Mouse (Mus musculus): ENCODE results near the gene Catsperd. TPM values are rescaled to one million over a fixed set of nuclear protein-coding genes. Genes with fewer than 3 reads are reported as not detected.
"Not testable (repeated sequence)": the region's sequence is repeated elsewhere in the genome, so short reads cannot be mapped to it uniquely, and the experiment has no call there.

The Catsperd gene
- polyA plus RNA-seq, 1 experiment: 0.33 TPM

DNA sequence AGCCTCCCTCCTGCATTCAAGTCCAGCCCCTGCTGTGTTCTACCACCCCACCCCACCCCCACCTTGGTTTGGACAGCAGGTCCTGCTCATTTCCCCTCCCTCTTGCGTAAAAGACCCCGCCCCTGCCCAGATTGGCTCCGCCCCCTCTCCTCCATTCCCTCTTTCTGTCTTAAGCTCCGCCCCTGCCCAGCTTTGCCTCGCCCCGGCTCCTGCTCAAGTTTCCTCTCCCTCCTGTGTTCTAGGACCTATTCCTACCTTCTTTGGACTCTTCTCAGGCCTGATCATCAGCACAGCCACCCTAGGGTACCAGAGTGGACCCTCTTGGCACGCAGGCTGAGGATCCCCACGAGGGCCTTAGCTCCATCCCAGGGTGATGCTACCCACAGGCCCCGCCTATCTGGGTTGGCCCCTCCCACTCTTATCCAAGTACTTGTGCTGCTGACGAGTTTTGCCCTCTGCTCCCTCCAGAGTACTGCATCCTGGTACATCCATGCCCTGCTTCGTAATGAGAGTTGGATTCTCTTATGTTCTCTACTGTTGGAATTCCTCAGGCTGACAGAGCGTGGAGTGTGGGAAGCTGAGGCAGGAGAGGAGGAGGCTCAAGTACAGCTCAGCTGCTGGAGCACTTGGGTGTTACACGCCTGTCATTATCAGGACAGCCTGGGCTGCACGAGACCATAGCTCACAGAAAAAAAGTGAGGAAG is 15.9 kb upstream of the Catsperd start:
- WGBS: 21% methylated on average over 14 of the region's 14 CpGs
- no peak for DNase-seq (ENCODE audit: low read depth, low spot score)

DNA sequence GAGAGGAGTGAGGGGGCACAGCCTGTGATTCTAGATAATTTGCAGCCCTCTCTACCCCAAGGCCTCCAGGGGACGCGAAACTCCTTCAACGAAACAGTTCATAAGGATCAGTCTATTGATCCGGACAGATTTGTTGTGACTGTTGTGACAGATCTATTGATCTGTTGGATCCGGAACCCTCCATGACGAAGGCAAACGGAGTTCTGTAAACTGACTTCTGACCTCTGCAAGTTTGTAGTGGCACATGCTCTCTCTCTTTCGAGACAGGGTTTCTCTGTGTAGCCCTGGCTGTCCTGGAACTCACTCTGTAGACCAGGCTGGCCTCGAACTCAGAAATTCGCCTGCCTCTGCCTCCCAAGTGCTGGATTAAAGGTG is 15.4 kb upstream of the Catsperd start:
- not testable (repeated sequence) for DNase-seq (ENCODE audit: low read depth, low spot score)
- 79% methylated on average over 10 of the region's 10 CpGs for WGBS

DNA sequence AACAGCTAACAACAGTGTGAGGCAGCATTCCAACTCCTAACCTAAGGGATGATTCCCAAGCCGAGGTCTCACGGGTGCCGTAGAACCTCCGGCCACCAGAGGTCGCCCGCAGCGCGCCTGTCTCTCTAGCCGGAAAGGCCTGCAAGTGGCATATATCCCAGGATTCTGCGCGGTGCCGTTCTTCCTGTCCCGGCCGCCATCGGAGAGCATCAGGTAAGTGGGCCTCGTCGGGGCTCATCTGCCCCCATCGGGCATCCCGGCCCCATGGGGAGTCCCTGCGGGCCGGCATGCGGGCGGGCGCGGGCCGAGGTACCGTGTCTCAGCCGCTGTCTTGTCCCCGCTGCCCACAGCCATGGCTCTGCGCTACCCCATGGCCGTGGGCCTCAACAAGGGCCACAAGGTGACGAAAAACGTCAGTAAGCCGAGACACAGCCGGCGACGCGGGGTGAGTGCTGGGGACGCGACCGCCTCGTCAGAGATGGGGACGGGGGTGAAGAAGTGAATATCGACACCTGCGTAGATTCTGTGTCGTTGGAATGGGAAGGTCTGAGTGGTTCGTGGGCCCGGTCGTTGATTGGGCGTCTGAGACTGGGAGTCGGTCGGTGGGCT is 14.6 kb upstream of the Catsperd start, which contains the start of gene Rpl36:
Gene Rpl36 (plus strand): TSS at position 181 of the 609 bp plus-strand sequence.
- DNase-seq (ENCODE audit: low read depth, low spot score): peak; percentile 51
- under 1% methylated on average over 52 of the region's 52 CpGs for WGBS

DNA sequence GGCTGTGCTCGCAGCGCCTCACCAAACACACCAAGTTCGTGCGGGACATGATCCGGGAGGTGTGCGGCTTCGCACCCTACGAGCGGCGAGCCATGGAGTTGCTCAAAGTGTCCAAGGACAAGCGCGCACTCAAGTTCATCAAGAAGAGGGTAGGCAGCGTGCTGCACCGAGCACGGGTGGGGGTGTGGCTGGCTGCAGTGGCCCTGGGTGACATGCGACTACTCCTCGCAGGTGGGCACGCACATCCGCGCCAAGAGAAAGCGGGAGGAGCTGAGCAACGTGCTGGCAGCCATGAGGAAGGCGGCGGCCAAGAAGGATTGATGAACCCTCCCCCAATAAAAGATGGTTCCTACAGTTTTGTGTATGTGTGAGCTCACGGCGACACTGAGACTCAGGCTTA is 14.1 kb upstream of the Catsperd start:
- under 1% methylated on average over 26 of the region's 26 CpGs for WGBS
- DNase-seq (ENCODE audit: low read depth, low spot score): not testable (repeated sequence)

DNA sequence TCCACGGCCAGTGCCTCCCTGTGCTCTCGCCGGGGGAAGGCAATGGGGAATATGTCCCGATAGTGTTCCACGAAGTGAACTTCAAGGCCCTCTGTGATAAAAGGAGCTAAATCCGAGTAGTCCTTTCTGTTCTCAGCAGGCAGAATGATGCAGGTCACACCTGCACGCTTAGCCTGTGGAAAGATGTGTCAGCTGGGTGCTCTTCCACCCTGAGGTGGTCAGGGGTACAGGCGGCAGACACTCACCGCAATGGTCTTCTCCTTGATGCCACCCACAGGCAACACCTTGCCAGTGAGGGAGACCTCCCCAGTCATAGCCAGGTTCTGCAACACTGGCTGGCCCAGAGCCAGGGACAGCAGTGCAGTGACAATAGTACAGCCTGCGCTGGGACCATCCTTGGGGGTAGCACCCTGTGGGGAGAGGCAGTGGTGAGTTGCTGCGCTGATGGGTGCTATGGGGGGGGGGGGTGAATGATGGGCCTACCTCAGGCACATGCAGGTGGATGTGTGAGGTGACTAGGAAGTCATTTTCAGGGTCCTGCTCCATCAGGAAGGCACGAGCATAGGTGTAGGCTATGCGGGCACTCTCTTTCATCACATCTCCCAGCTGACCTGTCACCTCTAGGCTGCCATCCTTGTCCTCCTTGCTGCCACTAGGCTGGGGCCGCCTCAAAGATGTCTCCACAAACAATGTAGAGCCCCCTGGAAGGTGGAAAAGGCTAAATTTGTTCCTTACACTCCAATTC is 13.4 kb upstream of the Catsperd start:
- DNase-seq (ENCODE audit: low read depth, low spot score): no peak
- 13% methylated on average over 14 of the region's 14 CpGs for WGBS

DNA sequence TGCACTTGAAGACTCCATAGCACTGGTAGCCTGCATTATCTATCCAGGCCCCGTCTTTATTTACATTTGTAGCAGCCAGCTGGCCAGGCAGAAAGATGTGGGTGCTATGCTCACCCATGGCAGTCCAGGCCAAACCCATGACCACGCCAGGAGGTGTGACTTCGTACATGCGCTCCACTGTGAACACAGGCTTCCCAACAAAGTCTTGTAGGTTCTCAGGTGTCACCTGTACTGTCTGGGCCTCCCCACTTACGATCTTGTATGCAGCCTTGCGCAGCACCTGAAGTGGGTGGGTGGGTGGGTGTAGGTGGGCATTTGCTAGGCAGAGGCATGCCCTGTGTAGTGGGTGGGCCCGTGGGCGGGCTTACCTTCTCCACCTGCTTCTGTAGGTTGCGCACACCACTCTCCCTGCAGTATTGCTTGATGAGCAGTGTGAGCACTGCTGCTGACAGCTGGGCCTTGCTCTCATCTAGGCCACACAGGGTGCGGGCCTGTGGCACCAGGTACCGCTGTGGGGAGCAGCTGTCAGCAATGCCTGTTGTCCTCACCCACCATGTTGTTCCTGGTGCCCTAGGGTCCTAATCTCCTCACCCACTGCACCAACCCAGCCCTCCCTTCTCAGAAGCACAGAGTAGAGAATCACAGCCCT is 12.7 kb upstream of the Catsperd start:
- WGBS: 67% methylated on average over 11 of the region's 11 CpGs

DNA sequence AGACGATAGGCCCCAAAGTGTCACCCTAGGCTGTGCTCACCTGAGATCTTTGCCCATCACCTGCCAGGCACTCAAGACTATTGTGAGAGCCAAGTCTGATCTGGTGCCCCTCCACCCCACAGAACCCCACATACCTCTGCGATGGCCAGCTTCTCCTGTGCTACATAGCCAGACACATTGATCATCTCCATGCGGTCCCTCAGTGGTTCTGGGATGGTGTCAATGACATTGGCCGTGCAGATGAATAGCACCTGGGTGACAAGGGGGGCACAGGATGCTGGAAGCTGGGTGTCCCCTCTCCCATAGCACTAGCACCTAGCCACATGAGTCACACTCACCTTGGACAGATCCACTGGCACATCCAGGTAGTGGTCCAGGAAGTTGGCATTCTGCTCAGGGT is 12.2 kb upstream of the Catsperd start:
- no peak for DNase-seq (ENCODE audit: low read depth, low spot score)
- whole genome bisulfite sequencing: 74% methylated on average over 4 of the region's 4 CpGs

More for the DNA sequence above, 12.7 kb upstream of the Catsperd start:
- DNase-seq (ENCODE audit: low read depth, low spot score): no peak

DNA sequence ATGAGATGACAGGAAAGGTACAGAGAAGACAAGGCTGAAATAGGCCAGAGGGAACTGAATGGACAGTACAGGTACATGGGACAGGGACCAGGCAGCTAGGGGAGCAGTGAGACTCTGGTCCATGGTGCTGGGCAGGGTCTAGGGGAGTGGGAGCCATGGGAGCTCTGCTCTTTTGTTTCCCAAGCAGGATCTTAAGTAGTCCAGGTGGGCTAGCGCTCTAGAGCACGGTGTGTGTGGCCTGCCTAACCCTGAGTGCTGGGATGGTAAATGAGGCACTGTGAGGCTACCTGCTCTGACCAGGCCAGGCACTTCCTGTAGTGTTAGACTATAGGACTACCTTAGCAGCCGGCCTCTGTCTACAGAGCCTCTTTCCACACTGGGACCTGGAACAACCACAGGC is 11.2 kb upstream of the Catsperd start:
- WGBS: 61% methylated on average over 3 of the region's 3 CpGs
- DNase-seq (ENCODE audit: low read depth, low spot score): no peak

DNA sequence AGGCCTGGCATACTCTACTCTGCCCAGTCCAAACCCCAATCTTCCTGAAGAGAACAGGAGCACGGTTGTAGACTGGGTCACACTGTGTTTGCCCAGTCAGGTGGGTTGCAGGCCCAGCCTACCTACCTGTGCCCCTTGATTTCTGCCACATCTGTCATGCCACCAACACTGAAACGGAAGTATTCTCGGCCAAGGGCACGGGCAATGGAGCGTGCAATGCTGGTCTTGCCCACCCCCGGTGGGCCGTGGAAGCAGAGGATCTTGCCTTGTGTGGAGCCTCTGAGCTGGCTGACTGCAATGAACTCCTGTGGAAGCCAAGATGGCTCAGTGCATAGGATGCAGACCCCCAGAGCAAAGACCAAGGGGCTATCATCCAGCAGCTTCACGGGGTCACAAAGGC is 10.3 kb upstream of the Catsperd start:
- DNase-seq (ENCODE audit: low read depth, low spot score): no peak
- WGBS: 86% methylated on average over 8 of the region's 8 CpGs

DNA sequence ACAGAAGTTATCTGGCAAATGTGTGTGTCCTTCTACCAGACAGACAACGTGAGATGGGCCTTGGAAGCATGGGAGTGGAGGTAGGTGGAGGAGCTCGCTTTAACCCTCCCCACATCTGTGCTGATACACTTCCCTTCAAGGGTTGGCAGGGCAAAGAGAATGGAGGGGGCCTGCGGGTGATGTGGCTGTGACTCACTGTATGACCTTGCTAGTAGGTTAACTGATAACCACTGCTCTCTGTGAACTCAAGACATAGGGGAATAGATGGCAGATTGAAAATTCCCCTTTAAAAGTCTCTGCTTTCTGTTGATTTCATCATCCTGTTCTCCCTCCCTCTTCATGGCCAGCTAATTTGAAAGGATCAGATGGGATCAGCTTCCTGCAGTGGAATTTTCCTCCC is 2.4 kb upstream of the Catsperd start:
- WGBS: 44% methylated on average over 3 of the region's 3 CpGs
- DNase-seq (ENCODE audit: low read depth, low spot score): no peak

DNA sequence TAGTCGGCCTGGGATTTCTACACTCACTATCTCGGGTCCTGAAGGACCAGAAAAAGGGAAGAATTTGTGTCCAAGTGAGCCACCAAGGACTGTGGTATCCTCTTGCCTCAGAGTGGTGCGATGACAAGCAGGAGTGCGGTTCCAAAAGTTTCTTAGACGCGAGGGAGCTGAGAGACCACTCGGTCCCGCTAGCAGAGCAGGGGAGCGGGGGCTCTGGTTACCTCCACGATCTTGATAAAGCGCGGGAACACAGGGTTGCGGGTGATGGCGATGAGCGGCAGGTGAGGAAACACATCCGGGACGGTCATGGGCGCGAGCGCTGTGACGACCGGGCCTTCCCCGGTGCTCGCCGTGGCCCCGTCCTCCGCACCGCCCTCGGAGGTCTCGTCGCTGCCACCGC is 1.7 kb upstream of the Catsperd start:
- under 1% methylated on average over 32 of the region's 32 CpGs for WGBS
- DNase-seq (ENCODE audit: low read depth, low spot score): no peak

DNA sequence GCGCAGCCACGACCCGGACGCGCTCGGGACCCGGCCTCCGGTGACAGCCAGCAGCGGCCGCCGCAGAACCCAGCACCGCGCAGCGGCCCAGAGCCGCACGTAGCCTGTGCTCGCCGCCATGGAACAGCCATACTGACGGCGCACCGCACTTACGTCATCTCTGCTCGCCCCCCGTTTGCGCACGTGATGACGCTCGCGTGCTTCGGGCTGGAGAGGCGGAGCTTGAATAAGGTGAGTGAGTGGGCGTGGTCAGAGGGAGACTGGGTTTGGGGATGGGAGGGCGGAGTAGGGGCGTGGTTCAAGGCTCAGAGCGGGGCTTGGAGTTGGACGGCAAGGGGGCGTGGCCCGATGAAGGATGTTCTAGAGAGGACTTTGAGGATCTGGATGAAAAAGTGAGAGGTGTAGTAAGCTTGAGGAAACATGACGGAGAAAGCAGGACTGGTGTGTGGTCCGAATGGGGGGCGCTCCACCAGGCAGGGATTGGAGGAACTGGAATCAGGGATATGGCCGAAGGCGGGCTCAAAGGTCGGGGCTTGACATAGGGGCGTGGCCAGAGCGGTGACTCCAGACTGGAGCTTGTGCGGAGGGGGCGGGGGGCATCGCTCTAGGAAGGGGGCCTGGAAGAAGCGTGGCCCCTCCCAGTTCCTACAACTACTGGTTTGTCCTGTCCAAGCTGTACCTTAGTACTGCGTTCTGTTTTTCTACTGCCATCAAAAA is 1.0 kb upstream of the Catsperd start, which contains the start of gene Lonp1:
Gene Lonp1 (minus strand): TSS at position 134 of the 717 bp plus-strand sequence.
- peak; percentile 96 for DNase-seq (ENCODE audit: low read depth, low spot score)
- under 1% methylated on average over 51 of the region's 51 CpGs for WGBS

DNA sequence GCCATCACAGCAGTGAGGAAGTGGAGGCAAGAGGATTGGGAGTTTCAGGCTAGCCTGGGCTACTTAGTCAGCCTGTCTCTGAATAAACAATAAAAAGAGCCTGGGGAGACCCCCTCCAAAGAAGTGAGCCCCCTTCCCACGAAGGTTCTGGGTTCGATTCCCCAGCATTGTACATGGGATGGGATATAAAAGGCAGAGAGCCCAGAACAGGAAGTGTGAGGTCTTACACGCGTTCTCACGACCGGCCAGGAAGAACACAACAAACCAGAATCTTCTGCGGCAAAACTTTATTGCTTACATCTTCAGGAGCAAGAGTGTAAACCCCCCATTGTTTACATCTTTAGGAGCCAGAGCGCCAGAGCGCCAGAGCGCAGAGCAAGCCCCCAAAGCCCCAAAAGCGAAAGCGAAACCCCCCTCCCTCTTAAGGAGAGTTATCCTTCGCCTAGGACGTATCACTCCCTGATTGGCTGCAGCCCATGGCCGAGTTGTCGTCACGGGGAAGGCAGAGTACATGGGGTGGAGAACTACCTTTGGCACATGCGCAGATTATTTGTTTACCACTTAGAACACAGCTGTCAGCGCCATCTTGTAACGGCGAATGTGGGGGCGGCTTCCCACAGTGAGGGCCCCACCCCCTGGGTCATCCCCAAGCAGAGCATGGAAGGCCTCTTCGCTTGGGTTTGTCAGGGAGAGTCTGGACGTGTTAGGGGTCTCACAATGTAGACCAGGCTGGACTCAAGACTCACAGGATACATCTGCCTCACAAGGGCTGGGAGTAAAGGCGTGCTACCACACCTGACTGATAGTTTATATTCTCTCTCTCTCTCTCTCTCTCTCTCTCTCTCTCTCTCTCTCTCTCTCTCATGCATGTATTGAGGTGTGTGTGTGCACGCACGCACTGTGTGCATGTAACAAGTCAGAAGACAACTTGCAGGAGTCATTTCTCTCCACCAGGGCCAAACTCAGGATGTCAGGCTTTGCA is 2.1 kb downstream of the Catsperd start:
- 80% methylated on average over 27 of the region's 27 CpGs for whole genome bisulfite sequencing
- not testable (repeated sequence) for DNase-seq (ENCODE audit: low read depth, low spot score)

DNA sequence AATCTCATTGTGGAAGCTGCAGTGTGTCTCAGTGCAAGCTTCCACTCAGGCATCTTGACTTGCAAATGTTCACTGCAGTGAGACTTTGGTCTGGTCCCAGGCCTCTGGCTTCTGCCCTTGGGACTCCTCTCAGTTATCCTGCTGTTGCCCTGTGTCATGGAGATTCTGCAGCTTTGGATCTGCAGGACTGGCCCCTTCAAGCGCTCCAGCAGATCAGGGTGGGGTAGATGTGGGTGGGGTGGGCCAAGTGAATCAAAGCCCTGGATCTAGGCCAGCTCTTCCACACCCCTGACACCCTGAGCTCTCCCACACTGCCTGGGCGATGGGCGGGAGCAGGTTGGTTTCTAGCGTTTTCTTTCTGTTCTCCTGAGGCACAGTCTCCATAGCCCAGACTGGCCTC is 3.9 kb downstream of the Catsperd start:
- 19% methylated on average over 4 of the region's 4 CpGs for WGBS
- no peak for DNase-seq (ENCODE audit: low read depth, low spot score)

DNA sequence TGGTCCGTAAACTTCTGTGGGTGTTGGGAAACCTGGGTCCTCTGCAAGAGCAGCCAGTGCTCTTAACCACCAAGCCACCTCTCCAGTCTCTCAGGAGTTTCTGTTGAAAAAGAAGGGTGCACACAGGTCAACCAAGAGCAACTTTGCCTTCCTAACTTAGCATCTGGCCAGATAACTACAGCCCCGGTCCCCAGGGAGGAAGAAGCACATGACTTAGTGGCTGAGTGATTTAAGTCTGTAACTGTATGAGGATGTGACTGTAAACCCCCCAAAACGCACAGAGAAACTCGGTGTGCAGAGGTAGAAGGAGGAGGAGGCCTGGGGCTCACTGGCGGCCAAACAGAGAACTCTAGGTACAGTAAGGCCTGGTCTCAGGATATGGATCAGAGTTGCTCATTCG is 6.1 kb downstream of the Catsperd start:
- 83% methylated on average over 6 of the region's 6 CpGs for WGBS
- DNase-seq (ENCODE audit: low read depth, low spot score): no peak

DNA sequence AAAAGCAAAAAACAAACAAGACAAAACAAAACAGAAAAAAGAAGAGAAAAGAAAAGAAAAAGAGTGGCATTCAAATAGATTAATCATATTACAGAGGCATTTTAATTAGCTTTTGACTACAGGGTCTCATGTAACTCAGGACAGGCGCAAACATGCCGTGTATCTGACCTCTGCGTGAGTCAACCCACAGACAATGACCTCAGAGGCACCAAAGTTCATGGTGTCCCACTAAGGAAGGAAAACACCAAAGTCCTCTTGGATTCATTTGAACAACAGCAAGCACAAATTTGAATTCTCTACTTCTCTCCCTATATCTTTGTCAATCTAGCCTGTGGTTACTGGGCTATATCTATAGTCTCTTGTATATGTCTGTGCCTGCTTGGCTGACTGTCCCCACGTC is 15.3 kb downstream of the Catsperd start:
- no peak for DNase-seq (ENCODE audit: low read depth, low spot score)
- WGBS: 76% methylated on average over 4 of the region's 4 CpGs

DNA sequence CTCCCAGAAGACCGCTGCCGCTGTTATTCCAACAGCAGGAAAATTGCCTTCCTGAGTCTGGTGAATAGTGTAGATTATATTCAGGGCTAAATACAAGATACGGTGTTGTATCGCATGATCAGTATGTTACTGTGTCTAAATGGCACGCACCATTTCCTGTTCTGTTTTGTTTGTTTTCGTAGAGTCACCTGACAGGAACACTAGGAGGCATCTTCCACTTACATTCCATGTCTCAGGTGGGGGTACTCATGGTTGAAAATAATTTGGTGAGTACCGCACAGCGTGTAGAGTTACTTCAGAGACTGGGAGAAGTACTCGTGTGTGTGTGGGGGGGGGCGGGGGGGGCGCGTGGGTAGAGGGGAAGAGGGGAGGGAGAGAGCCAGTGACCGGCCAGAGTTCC is 19.6 kb downstream of the Catsperd start:
- 33% methylated on average over 13 of the region's 13 CpGs for WGBS
- DNase-seq (ENCODE audit: low read depth, low spot score): no peak

DNA sequence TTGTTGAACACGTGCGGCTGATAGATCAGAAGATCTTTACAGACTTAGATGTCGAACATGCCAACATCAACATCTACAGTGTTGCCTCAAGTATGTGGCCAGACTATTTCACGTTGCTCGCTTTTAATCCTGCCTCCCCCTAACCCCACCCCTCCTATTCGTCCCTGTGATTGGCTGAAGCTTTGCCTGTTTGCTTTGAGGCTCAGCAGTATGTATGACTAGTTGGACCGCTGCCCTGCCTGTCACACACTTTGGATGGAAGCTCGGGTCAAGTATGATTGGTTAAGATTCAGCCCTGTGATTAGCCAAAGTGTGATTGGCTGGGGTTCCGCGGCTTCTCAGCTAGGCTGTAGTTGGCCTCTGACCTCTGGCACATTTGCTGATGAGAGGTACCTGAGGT is 23.9 kb downstream of the Catsperd start:
- 14% methylated on average over 10 of the region's 10 CpGs for WGBS
- no peak for DNase-seq (ENCODE audit: low read depth, low spot score)
